Mouse (Mus musculus) retina, postnatal 7 days (tissue): ENCODE results near the gene Ythdf1.

Experiments used
- DNase-seq: peaks from one replicate; pipeline ENCODE4 v3.0.0-alpha.2; 2012; ENCODE audit warnings: low read depth, low spot score

The Ythdf1 gene

GRCm38 (mm10) chr2:180879365-180880067, 41.2 kb downstream of the Ythdf1 start:
- no peak for DNase-seq

- no peak for DNase-seq
Measured at GRCm38 (mm10) chr2:180870006-180870405, 50.7 kb downstream of the Ythdf1 start.

GRCm38 (mm10) chr2:180861561-180861960, 59.2 kb downstream of the Ythdf1 start:
- DNase-seq = no peak

- DNase-seq = no peak
Measured at GRCm38 (mm10) chr2:180857121-180857520, 63.6 kb downstream of the Ythdf1 start.

- no peak for DNase-seq
Measured at GRCm38 (mm10) chr2:180855005-180855544, 65.7 kb downstream of the Ythdf1 start.
